Mouse (Mus musculus): ENCODE data around the gene Zfp128. TPM values are rescaled to one million over a fixed set of nuclear protein-coding genes. Genes with fewer than 3 reads are reported as not detected.
"Not testable (repeated sequence)": the region's sequence is repeated elsewhere in the genome, so short reads cannot be mapped to it uniquely, and the experiment has no call there.

Gene Zfp128
- total RNA-seq, 4 experiments from 2014 or later = 6.6 to 8.3 (median 7.4) TPM

DNA sequence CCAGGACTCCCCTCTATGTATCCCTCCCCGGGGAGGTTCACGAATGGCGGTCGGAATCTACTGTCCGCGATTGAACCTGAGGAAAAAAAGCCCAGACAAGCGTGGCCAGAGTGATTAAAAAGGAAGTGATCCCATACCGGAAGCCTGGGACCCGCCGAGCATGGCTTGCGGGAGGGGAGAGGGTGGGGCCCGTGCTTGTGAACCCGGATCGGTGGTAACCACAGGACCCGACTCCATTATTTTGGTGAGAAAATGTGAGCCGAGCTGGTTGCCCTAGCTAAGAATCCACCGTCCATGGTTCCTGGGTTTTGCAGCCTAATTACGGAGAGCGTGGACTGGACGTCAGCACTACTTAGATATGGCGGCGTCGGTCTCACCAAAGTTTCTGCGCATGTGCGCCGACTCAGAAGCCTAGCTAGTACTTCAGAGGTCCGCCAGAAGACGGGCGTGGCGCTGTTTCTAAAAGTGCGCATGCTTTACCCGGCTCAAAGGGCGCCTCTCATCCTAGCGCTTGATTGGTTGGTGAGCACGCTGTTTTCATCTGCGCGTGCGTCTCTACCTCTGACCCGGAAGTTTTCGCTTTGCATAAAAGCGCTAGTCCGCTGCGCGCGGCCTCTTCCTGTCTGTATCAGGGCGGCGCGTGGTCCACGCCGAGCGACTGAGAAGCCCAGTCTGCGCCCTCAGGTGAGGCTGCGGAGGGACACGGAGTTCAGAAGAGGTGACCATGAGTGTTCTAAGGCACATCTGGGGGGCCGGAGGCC, 40.9 kb downstream of the Zfp128 start, which contains the start of gene Rps5:
Gene Rps5, plus strand, starts transcription at position 586 of the 761 bp plus-strand sequence.
- DNase-seq (ENCODE audit: low spot score in 2 of 2) = peak; percentile 99 to 100

DNA sequence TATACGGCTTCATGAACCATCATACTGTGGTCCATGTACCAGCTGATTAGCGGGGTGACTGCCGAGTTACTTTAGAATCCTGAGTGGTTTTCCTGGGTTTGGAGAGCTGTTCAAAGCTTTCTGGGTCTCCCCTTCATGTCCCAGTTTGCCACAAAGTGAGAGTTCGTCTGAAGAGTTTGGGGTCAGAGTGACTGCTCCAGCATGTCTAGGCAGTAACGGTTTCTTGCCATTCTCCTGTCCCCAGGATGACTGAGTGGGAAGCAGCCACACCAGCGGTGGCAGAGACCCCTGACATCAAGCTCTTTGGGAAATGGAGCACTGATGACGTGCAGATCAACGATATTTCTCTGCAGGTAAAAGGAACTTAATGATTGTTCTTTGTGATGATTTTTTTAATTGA, 41.8 kb downstream of the Zfp128 start:
- no peak for DNase-seq (ENCODE audit: low spot score in 2 of 2)

DNA sequence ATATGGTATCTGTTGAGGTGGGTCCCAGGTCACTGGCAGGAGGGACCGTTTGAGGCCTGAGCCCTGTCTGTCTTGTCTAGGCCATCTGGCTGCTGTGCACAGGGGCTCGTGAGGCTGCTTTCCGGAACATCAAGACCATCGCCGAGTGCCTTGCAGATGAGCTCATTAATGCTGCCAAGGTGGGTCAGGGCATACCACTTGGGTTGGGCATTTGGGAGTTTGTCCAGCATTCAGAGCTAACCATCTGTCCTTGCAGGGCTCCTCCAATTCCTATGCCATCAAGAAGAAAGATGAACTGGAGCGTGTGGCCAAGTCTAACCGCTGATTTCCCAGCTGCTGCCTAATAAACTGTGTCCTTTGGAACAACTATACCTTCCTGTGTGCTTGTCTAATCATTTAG, 45.3 kb downstream of the Zfp128 start:
- no peak for DNase-seq (ENCODE audit: low spot score in 2 of 2)

DNA sequence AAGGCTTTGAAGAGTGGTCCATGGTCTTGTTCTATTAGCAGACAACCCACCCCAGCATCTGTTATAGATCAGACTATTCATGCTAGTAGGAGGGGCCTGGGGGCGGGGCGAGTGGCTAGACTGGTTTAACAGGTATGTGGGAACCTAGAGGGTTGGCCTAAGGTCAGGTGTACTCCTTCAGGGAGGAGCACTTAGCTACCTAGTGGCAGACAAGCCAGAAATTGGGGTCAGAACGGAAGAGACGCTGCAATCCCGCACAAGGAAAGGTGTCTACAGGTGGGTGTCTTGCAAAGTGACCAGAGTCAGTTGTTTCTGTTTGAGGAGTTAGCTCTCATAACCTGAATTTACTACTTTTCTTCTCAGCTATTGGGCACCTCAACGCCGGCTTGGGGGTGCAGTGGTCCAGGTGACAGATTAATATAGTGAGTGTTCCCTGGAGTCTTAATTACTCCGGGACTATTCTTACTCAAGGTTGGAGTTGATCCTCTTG, 46.3 kb downstream of the Zfp128 start, which contains the start of gene Rnf225:
Gene Rnf225, plus strand, starts transcription at position 226 of the 490 bp plus-strand sequence.
- no peak for DNase-seq (ENCODE audit: low spot score in 2 of 2)

DNA sequence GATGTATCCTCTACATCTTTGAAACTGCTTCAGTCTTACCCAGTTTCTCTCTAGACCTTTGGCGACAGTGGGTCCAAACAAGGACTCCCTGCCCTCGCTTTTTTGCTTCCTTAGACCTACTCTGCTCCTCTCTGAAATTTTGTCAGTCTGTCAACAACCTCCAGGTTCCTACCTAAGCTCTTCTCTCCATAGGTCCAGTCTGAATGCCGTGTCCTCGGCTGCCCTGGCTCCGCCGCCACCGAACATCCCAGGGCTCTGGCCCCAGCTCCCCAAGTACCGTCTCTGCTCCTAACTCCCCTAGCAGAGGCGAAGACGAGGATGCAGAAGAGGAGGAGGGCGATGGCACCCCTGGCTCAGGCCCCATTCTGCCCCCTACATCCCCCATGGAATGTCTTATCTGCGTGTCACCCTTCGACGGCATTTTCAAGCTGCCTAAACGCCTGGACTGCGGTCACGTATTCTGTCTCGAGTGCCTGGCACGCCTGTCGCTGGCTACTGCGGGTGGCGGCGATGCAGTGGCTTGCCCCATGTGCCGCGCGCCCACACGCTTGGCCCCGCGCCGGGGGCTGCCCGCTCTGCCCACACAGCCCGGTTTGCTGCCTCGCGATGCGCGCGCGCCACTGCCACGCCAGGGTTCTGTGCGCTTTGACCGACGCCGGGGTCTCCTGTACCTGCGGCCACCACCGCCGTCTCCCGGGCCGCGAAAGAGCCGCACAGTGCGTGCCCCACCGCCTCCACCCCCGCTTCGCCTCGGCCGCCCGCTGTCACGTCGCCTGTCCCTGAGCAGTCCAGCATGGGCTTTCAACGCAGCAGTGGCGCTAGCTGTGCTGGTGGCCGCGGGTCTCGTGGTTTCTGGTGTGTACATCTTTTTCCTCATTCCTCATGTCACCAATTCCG, 47.0 kb downstream of the Zfp128 start:
- DNase-seq (ENCODE audit: low spot score in 2 of 2) = no peak

DNA sequence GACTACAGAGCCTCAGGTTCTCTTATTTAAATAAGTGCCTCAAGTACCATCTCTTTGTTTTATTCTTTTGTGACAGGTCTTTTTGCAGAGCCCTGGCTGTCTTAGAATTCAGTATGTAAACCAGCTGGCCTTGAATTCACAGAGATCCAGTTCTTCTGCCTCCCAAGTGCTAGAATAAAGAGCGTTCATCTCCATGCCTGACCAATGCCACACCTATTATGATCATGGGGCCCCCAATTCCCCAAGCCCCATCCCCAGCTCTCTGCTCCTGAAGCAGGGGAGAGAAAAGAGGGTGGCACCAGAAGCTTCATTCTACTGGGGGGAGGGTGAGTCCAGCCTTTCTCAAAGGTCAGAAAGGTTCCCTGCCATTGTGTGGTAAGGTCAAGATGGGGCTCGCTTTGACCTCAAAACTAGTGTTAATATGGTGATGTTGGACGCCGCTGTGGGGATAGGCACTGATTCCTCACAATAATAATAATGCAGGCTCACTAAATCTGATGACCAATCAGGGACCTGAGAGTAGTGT, 52.7 kb downstream of the Zfp128 start:
- DNase-seq (ENCODE audit: low spot score in 2 of 2) = no peak

DNA sequence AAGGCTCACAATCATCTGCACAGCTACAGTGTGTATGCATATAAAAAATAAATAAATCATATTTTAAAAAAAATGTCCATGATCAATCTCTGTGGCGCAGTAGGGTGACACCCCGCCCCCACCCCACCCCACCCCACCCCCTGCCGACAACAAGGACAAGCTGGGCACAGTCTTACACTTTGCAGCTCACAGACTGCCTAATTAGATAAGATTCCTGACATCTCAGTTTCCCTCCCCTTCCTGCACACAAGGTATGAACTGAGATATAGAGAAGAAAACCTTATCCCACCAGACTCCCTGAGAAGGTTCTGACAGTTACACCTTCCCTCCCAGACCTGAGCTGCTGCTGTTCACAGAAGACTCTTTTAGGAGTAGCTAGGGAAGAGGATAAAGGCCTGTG, 53.8 kb downstream of the Zfp128 start:
- DNase-seq (ENCODE audit: low spot score in 2 of 2) = no peak

DNA sequence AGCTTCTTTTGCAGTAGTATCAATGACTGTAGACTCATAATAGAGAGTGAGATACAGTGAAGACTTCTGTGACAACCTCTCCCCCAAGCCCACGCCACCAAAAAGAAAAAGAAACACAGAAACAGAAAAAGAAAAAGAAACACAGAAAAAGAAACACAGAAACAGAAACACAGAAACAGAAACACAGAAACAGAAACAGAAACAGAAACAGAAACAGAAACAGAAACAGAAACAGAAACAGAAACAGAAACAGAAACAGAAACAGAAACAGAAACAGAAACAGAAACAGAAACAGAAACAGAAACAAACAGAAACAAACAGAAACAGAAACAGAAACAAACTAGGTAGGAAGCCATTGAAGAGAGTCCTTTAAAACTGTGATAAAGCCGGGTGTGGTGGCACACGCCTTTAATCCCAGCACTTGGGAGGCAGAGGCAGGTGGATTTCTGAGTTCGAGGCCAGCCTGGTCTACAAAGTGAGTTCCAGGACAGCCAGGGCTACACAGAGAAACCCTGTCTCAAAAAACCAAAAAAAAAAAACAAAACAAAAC, 56.4 kb downstream of the Zfp128 start:
- DNase-seq (ENCODE audit: low spot score in 2 of 2) = not testable (repeated sequence)

DNA sequence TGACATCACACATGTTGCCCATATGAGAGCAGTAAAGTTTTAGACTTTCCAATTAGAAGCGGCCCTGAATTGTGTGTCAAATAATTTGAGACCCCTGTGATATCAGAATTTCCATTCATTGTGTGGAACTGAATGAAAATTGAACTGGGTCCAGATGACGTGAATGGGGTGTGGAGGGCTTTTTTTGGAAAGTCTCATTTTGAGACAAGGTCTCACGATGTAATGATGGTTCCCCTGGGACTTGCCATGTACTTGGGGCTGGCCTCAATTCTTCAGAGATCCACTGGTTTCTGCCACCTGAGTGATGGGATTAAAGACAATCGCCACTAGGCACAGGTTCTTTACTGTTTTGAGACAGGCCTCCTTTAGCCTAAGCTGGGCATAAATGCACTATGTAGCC, 59.6 kb downstream of the Zfp128 start:
- DNase-seq (ENCODE audit: low spot score in 2 of 2) = no peak

Other genes with a start within 250 kb of the Zfp128 start
- not detected for gene Vmn2r54, start 240.9 kb upstream of the Zfp128 start, total RNA-seq (2022)
- gene Vmn2r55, start 196.2 kb upstream of the Zfp128 start, total RNA-seq (2022) = not detected
- gene Vmn2r56, start 146.2 kb upstream of the Zfp128 start, total RNA-seq (2022) = under 1 TPM in 2 of 4 experiments, not detected in 2; 0.05 to 0.08 TPM
- gene Zscan18, start 77.5 kb upstream of the Zfp128 start, total RNA-seq (2022) = 10 to 100 TPM; 21.6 to 35.9 (median 28.0) TPM
- 10 to 100 TPM; 22.6 to 31.3 (median 25.8) TPM for gene Zfp329, start 62.3 kb upstream of the Zfp128 start, total RNA-seq (2022)
- gene Zfp110, start 46.4 kb upstream of the Zfp128 start, total RNA-seq (2022) = 10 to 100 TPM; 14.0 to 18.0 (median 15.9) TPM
- gene Zscan22, start 16.6 kb downstream of the Zfp128 start, total RNA-seq (2022) = 10 to 100 TPM; 14.0 to 20.3 (median 15.1) TPM
- gene Rps5, start 41.1 kb downstream of the Zfp128 start, total RNA-seq (2022) = 100 to 1,000 TPM; 383 to 519 (median 436) TPM
- 1 to 10 TPM in 1 of 4 experiments, under 1 TPM in 3; 0.77 to 1.4 (median 0.92) TPM for gene Rnf225, start 46.2 kb downstream of the Zfp128 start, total RNA-seq (2022)
- 10 to 100 TPM in 3 of 4 experiments, 1 to 10 TPM in 1; 9.5 to 11.6 (median 11.3) TPM for gene Zfp324, start 84.7 kb downstream of the Zfp128 start, total RNA-seq (2022)
- 10 to 100 TPM in 1 of 4 experiments, 1 to 10 TPM in 3; 7.5 to 10.8 (median 8.8) TPM for gene Zfp446, start 96.7 kb downstream of the Zfp128 start, total RNA-seq (2022)
- gene Slc27a5, start 117.0 kb downstream of the Zfp128 start, total RNA-seq (2022) = under 1 TPM in 3 of 4 experiments, not detected in 1; 0.27 to 0.47 (median 0.27) TPM
- gene Trim28, start 117.9 kb downstream of the Zfp128 start, total RNA-seq (2022) = 100 to 1,000 TPM; 244 to 272 (median 252) TPM
- gene Zbtb45, start 128.9 kb downstream of the Zfp128 start, total RNA-seq (2022) = 10 to 100 TPM; 27.0 to 29.6 (median 29.3) TPM
- gene Chmp2a, start 153.6 kb downstream of the Zfp128 start, total RNA-seq (2022) = 100 to 1,000 TPM; 145 to 152 (median 147) TPM
- gene Ube2m, start 157.1 kb downstream of the Zfp128 start, total RNA-seq (2022) = 100 to 1,000 TPM; 188 to 210 (median 192) TPM
- 10 to 100 TPM; 12.1 to 16.3 (median 15.0) TPM for gene Mzf1, start 173.6 kb downstream of the Zfp128 start, total RNA-seq (2022)
- gene Vmn1r85, start 214.0 kb downstream of the Zfp128 start, total RNA-seq (2022) = not detected
- not detected for gene Vmn1r86, start 238.7 kb downstream of the Zfp128 start, total RNA-seq (2022)

Measured in layer of hippocampus, adult 8-10 months (tissue).